Mouse (Mus musculus): Measurements from ENCODE around the gene Socs5. TPM values are rescaled to one million over a fixed set of nuclear protein-coding genes. Genes with fewer than 3 reads are reported as not detected.

Socs5 gene
- total RNA-seq, 2 experiments from 2014 or later, result 3.0 to 6.0 TPM

Other genes with a start within 250 kb of the Socs5 start
- gene Tmem247, start 190.3 kb upstream of the Socs5 start, total RNA-seq (2014; fragmentation: Nextera tagmentation), result not detected in 2 replicates
- not detected in 2 replicates for gene Tmem247, start 190.3 kb upstream of the Socs5 start, total RNA-seq (2017)
- not detected in 2 replicates for gene Atp6v1e2, start 159.8 kb upstream of the Socs5 start, total RNA-seq (2014; fragmentation: Nextera tagmentation)
- gene Atp6v1e2, start 159.8 kb upstream of the Socs5 start, total RNA-seq (2017), result not detected in 2 replicates
- 2.8 and 5.4 TPM in 2 replicates for gene Rhoq, start 144.6 kb upstream of the Socs5 start, total RNA-seq (2014; fragmentation: Nextera tagmentation)
- 2.0 and 3.1 TPM in 2 replicates for gene Rhoq, start 144.6 kb upstream of the Socs5 start, total RNA-seq (2017)
- 13.8 and 17.0 TPM in 2 replicates for gene Pigf, start 82.3 kb upstream of the Socs5 start, total RNA-seq (2014; fragmentation: Nextera tagmentation)
- 22.3 and 25.0 TPM in 2 replicates for gene Pigf, start 82.3 kb upstream of the Socs5 start, total RNA-seq (2017)
- 75.0 and 82.0 TPM in 2 replicates for gene Cript, start 82.1 kb upstream of the Socs5 start, total RNA-seq (2014; fragmentation: Nextera tagmentation)
- 57.9 and 68.6 TPM in 2 replicates for gene Cript, start 82.1 kb upstream of the Socs5 start, total RNA-seq (2017)
- gene Mcfd2, start 158.3 kb downstream of the Socs5 start, total RNA-seq (2014; fragmentation: Nextera tagmentation), result 64.9 and 73.6 TPM in 2 replicates
- gene Mcfd2, start 158.3 kb downstream of the Socs5 start, total RNA-seq (2017), result 112 and 128 TPM in 2 replicates
- gene Ttc7, start 175.2 kb downstream of the Socs5 start, total RNA-seq (2014; fragmentation: Nextera tagmentation), result 68.9 and 94.1 TPM in 2 replicates
- gene Ttc7, start 175.2 kb downstream of the Socs5 start, total RNA-seq (2017), result 42.2 and 46.7 TPM in 2 replicates

All from granulocyte monocyte progenitor cell, adult 5-6 weeks (primary cell).